Mouse (Mus musculus) CD4-positive, CD25-positive, alpha-beta regulatory T cell, adult 2 months (primary cell): ENCODE data around the gene Gm6205.
"Not testable (repeated sequence)": the region's sequence is repeated elsewhere in the genome, so short reads cannot be mapped to it uniquely, and the experiment has no call there.

Experiments
- DNase-seq: peaks from one replicate; pipeline ENCODE4 v3.0.0-alpha.2; 2012; ENCODE audit warnings: low read depth, low spot score

Gene Gm6205

GRCm38 (mm10) chr5:94648082-94648481, at the start of gene Gm6205:
Gene Gm6205 (plus strand): TSS chr5:94648382.
- not testable (repeated sequence) for DNase-seq

GRCm38 (mm10) chr5:94616242-94616641, 31.9 kb upstream of the Gm6205 start, which contains the start of gene Gm3147:
Gene Gm3147 (minus strand): TSS chr5:94616342.
- not testable (repeated sequence) for DNase-seq

GRCm38 (mm10) chr5:94623679-94624078, 24.5 kb upstream of the Gm6205 start, which contains the start of gene Gm6509:
Gene Gm6509 (plus strand): TSS chr5:94623979.
- DNase-seq: not testable (repeated sequence)
